Mouse (Mus musculus) left cerebral cortex, postnatal 14 days (tissue): ENCODE measurements around the gene Osbpl8. TPM values are rescaled to one million over a fixed set of nuclear protein-coding genes. Genes with fewer than 3 reads are reported as not detected.
"Not testable (repeated sequence)": the region's sequence is repeated elsewhere in the genome, so short reads cannot be mapped to it uniquely, and the experiment has no call there.

Experiments used
- DNase-seq, 2 experiments: peaks; one replicate each; pipeline ENCODE4 v3.0.0; 2021 to 2022; ENCODE audit warnings: low spot score in 2 of 2, mixed read lengths in 1 of 2
- intact Hi-C: fragments of 180-260 bp; cut with DNase I; formaldehyde crosslinking; loops from one replicate; pipeline ENCODE4 v1.15.1; 2025
- long read RNA-seq, 2 experiments: library from polyadenylated mRNA; stranded (forward); transcript quantifications; one replicate each; pipeline ENCODE4 v2.0.0; 2021
- total RNA-seq, 2 experiments: library from RNA; stranded (reverse); gene quantifications; 2 replicates each; pipeline ENCODE4 v1.2.3; 2021

Osbpl8 gene
- 10 to 100 TPM; 75.1 to 77.7 TPM for total RNA-seq
- long read RNA-seq, experiment 1, full-length matches to known transcripts = 22 of 34 reads
- long read RNA-seq, experiment 1, partial matches to known transcripts = 5 of 34 reads
- long read RNA-seq, experiment 1, other reads (novel, unspliced or antisense) = 7 of 34 reads
- long read RNA-seq, experiment 2, full-length matches to known transcripts = 25 of 33 reads
- long read RNA-seq, experiment 2, partial matches to known transcripts = 2 of 33 reads
- long read RNA-seq, experiment 2, other reads (novel, unspliced or antisense) = 6 of 33 reads

DNA sequence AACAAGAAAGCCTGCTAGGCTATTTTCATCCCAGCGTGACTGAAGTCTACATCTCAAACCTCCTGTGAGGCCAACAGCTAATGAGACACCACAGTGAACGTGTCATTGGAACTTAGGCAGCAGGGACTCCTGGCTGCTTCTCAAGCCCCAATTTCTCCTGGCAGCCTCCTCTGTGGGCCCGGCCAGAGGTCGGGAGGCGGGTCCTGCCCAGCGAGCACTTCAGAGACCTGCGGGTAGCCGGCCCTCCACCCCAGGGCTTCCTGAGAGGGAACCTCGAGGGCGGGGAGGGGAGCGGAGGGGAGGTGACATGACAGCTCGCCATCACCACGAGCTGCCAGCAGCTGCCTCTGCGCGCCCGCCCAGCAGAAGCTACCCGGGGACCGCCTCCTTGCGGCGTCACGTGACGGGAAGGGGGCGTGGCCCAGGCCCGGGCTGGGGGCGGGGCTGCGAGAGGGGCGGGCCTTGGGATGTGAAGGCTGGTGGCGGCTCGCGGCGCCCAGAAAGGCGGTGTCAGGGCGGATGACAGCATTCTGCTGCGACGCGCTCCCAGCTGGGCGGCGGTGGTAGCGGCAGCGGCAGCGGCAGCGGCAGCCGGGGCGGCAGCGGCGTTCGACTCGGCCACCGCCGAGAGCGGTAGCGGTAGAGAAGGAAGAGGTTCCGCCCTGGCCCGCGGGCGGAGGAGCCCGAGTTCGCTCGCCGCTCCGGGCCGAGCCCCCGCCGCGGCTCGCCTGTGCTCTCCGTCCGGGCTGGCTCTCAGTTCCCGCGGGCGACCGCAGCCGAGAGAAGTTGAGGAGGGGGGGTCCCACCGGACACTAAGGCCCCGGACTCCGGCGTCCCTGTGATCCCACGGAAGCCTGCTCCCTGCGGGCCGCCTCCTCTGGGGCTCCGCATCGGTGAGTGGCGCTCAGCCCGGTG, at the start of gene Osbpl8:
Gene Osbpl8, plus strand, starts transcription at position 449 of the 915 bp plus-strand sequence.
- DNase-seq = peak; percentile 99
- intact Hi-C loops = loop anchor here (5.0 kb wide), 1 partner anchor 57 kb away; no protein-coding TSS in a partner anchor

DNA sequence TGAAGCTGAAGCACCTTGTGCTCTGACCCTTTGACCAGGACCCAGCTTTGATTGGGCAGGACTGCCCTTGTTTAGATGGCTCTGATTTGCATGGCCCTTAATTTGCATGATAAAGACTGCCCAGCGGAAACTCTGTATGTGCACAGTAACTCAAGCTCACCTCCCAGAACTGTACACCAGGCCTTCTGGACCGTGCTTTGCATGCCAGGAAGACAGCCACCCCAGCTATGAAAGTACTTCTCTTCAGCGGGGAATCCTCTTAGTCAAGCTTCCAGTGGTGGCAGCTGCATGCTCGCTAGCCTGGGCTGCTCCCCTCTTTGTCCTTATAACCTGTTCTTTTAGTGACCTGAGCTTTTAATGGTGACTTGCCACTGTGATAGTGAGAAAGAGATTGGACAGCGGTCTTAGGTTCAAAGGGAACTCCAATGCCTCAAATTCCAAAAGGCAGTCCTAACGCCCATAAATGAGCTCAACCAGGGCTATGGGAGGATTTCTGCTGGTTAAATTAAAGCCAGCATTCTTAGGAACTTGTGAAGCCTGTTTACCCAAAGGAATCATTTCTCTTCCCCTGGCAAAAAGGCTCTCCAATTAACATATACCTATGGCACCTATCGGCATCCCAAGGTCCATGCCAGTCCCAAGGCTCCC, 47.2 kb upstream of the Osbpl8 start:
- intact Hi-C loops = no loop called here

GRCm38 (mm10) chr10:111118292-111118691, 46.3 kb upstream of the Osbpl8 start:
- no peak for DNase-seq
- intact Hi-C loops = no loop called here

More for the DNA sequence above, 47.2 kb upstream of the Osbpl8 start:
- DNase-seq = no peak

GRCm38 (mm10) chr10:111118991-111119650, 45.4 kb upstream of the Osbpl8 start:
- no peak for DNase-seq
- intact Hi-C loops = no loop called here

DNA sequence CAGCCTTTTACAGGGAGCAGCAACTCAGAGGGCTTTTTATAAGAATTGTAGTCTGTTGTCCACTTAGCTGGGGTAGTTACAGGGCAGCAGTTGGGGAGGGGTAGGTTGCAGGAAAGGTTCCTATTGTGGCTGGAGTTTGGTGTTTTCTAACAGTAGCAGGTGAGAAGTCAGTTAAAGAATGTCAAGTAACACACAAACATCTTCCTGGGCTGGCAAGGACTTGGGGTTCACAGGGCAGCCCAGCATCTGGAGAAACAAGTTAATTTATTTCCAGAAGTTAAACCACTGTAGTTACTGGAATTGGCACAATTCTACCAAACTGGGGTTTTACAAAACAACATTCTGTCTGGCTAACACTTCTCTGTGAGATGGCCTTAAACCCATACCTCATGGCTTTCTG, 44.8 kb upstream of the Osbpl8 start:
- no peak for DNase-seq
- intact Hi-C loops = no loop called here

GRCm38 (mm10) chr10:111122864-111123398, 41.6 kb upstream of the Osbpl8 start:
- no peak for DNase-seq

GRCm38 (mm10) chr10:111124175-111124574, 40.4 kb upstream of the Osbpl8 start:
- DNase-seq = no peak
- intact Hi-C loops = no loop called here

More at GRCm38 (mm10) chr10:111122864-111123398, 41.6 kb upstream of the Osbpl8 start:
- intact Hi-C loops = no loop called here

- intact Hi-C loops = no loop called here
- DNase-seq = no peak
Observed at GRCm38 (mm10) chr10:111124767-111125315, 39.7 kb upstream of the Osbpl8 start.

- no peak for DNase-seq
- intact Hi-C loops = no loop called here
Observed at GRCm38 (mm10) chr10:111127388-111127787, 37.2 kb upstream of the Osbpl8 start.

DNA sequence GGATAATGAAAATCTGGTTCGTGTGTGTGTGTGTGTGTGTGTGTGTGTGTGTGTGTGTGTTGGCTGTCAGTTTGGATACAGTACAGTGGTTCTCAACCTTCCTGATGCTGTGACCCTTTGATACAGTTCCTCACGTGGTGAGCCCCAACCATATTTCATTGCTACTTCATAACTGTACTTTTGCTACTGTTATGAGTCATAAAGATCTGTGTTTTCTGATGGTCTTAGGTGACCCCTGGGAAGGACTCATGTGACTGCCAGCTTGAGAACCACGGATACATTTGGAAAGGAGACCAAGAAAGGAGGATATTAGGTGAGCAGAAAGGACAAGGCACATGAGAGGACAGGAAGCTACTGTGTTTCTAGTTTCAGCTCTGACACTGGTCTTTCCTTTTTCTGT, 36.1 kb upstream of the Osbpl8 start:
- intact Hi-C loops = no loop called here
- no peak for DNase-seq

DNA sequence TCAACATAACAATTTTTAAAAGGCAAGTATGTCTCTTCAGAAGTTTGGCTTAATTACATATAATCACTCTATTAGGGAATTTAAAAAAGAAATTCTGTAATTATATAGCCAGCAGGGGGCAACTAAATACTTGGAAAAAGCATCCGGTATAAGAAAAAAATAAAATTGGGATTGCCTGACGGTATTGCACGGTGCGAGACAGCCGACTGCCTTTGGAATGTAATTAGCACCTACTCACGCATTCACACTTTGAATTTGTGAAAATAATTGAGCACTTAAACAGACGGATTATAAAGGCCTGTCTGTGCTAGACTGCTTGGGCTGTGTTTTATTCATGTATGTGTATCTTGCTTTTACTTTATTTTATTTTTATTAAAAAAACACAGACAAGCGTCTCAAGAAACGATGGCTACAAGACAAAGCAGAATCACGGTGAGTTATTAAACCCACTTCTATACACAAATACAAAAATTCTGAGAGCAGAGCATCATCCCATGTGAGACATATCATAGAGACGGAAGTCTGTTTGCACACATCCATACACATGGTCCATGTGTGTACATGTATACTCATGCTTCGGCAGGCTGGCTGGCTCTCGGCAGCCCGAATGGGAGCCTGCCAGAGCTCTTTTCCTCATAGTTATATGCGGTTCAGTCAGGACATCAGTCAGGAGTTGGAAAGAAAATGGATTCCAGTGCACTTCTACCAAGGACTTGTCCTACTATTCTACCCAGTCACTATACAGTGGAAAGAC, 34.5 kb upstream of the Osbpl8 start:
- intact Hi-C loops = no loop called here
- no peak for DNase-seq

DNA sequence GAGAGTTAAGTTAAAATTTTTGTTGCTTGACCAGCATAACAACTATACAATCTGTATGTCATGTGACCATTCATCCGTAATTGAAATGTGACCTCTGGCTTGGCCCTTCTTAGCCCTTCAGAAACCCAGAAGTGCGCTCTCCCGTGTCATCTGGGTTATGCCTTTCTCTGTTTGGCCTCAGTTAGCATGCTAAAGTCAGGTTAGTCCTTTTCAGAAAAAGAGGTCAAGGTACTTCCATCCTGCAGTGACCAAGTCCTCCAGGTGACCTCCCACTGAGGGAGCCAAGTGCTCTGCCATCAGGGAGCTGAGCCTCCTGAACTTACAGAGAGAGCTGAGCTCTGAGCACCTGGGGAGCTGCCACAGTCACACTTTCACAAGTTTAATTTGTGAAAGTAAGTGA, 33.7 kb upstream of the Osbpl8 start:
- DNase-seq = no peak
- intact Hi-C loops = no loop called here

DNA sequence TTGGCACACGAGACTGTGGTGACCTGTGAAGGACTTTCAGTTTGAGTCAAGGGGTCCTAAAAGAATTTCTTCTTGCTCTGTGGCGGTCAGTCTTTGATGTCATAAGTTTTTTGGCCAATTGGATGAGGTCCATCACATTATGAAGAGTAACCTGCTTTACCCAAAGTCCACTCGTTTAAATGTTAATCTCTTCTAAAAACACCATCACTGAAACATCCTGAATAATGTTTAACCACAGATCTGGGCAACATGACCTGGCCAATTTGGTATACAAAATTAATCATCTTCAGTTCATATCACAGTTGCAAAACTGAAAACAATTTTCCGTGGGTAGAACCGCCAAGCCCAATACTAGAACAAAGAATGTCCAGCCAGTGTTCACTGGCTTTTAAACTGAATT, 31.3 kb upstream of the Osbpl8 start:
- intact Hi-C loops = no loop called here
- no peak for DNase-seq

GRCm38 (mm10) chr10:111133936-111134335, 30.6 kb upstream of the Osbpl8 start:
- no peak for DNase-seq
- intact Hi-C loops = no loop called here

DNA sequence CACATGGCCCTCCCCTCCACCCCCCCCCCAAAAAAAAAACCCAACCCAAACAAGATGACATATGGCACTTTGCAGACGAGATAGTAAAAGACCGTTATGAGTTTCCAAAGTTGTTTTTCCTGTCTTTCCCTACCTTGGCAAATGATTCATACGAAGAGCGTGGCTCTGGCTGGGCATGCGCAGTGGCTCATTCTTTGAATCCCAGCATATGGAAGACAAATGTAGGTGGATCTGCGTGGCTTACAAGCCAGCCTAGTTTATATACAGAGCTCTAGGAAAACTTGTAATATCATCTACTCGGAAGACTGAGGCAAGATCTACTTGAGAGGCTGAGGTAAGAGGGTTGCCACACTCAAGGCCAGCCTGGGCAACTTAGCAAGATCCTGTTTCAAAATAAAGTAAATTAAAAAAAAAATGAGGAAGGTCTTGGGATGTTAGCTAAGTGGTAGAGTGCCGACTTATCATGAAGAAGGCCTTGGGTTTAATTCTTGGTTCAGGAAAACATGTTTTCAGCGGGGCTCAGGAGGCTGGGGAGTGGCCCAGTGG, 30.1 kb upstream of the Osbpl8 start:
- intact Hi-C loops = no loop called here
- peak; percentile 29 to 38 for DNase-seq

- DNase-seq, intact Hi-C loops: not testable (repeated sequence)
Observed at GRCm38 (mm10) chr10:111136306-111136705, 28.2 kb upstream of the Osbpl8 start.

- DNase-seq = no peak
- intact Hi-C loops = no loop called here
Observed at GRCm38 (mm10) chr10:111137905-111138304, 26.6 kb upstream of the Osbpl8 start.

GRCm38 (mm10) chr10:111139170-111139569, 25.4 kb upstream of the Osbpl8 start:
- DNase-seq = no peak
- intact Hi-C loops = no loop called here
